In genomic region chr6:7748536-7748935, GRCm38 (mm10) we compare ENCODE assay signal across 36 mouse cellular contexts.
"Had no signal": no experiment of that assay in that cellular context is flagged by ENCODE, and none has a peak within 500 bp of the region (broad histone marks: within the 10 kb centered on the region; RNA-seq: fewer than 3 reads in every experiment).

No protein-coding gene starts in this region.

- H3K36me3 ChIP-seq: heart, embryonic 10.5 days; heart, embryonic 12.5 days; heart, embryonic 13.5 days; heart, embryonic 15.5 days; hindbrain, embryonic 10.5 days; hindbrain, embryonic 12.5 days; hindbrain, embryonic 13.5 days; hindbrain, embryonic 15.5 days; intestine, embryonic 15.5 days; kidney, embryonic 15.5 days had no signal

- H3K27me3 ChIP-seq: heart, embryonic 12.5 days; heart, embryonic 13.5 days; heart, embryonic 15.5 days; hindbrain, embryonic 12.5 days; hindbrain, embryonic 13.5 days; hindbrain, embryonic 15.5 days; intestine, embryonic 15.5 days; kidney, embryonic 15.5 days had no signal

- H3K4me1 ChIP-seq: heart, embryonic 15.5 days; hindbrain, embryonic 12.5 days; hindbrain, embryonic 13.5 days; hindbrain, embryonic 15.5 days; intestine, embryonic 15.5 days; kidney, embryonic 15.5 days had no signal

- H3K4me2 ChIP-seq: heart, embryonic 11.5 days; heart, embryonic 12.5 days; heart, embryonic 13.5 days; heart, embryonic 15.5 days; hindbrain, embryonic 12.5 days; hindbrain, embryonic 13.5 days; hindbrain, embryonic 14.5 days; hindbrain, embryonic 15.5 days; intestine, embryonic 15.5 days; kidney, embryonic 15.5 days had no signal

- H3K9ac ChIP-seq: heart, embryonic 12.5 days; heart, embryonic 13.5 days; heart, embryonic 15.5 days; hindbrain, embryonic 12.5 days; hindbrain, embryonic 13.5 days; hindbrain, embryonic 14.5 days; hindbrain, embryonic 15.5 days; intestine, embryonic 15.5 days; kidney, embryonic 15.5 days had no signal

- H3K9me3 ChIP-seq: heart, embryonic 10.5 days; heart, embryonic 12.5 days; heart, embryonic 13.5 days; heart, embryonic 15.5 days; hindbrain, embryonic 10.5 days; hindbrain, embryonic 12.5 days; hindbrain, embryonic 13.5 days; hindbrain, embryonic 15.5 days; intestine, embryonic 15.5 days; kidney, embryonic 15.5 days had no signal

- H3K27ac ChIP-seq: heart, adult 2 months; heart, embryonic 10.5 days; heart, embryonic 13.5 days; heart, embryonic 15.5 days; hindbrain, embryonic 10.5 days; hindbrain, embryonic 12.5 days; hindbrain, embryonic 13.5 days; hindbrain, embryonic 14.5 days; hindbrain, embryonic 15.5 days; hindbrain, postnatal 0 days; intestine, embryonic 15.5 days; kidney, embryonic 15.5 days; kidney, postnatal 0 days; layer of hippocampus, adult 2 months had no signal

- H3K4me3 ChIP-seq: heart, adult 2 months; heart, embryonic 10.5 days; heart, embryonic 12.5 days; heart, embryonic 13.5 days; heart, embryonic 15.5 days; hindbrain, embryonic 10.5 days; hindbrain, embryonic 12.5 days; hindbrain, embryonic 13.5 days; hindbrain, embryonic 15.5 days; intestine, embryonic 15.5 days; kidney, embryonic 15.5 days; layer of hippocampus, adult 2 months had no signal

- DNase-seq: heart, adult 18-20 months; heart, adult 2 months; heart, postnatal 10 days; heart, postnatal 14 days; heart, postnatal 36 days; heart, postnatal 4 days; kidney, adult 11 months; kidney, adult 18-20 months; kidney, adult 2 months; kidney, adult 8-10 months; kidney, adult 9 months; kidney, postnatal 10 days; kidney, postnatal 14 days; kidney, postnatal 25 days; kidney, postnatal 36 days; kidney, postnatal 4 days; layer of hippocampus, adult 9-11 months had no signal

- ATAC-seq: hindbrain, embryonic 16.5 days; hindbrain, postnatal 0 days; inflammation-experienced regulatory T-cells, adult 6 months; intestine, embryonic 15.5 days; intestine, embryonic 16.5 days; intestine, postnatal 0 days had no signal
